Mouse (Mus musculus): ENCODE results near the gene Rap1gap2. TPM values are rescaled to one million over a fixed set of nuclear protein-coding genes. Genes with fewer than 3 reads are reported as not detected.

The Rap1gap2 gene
- total and polyA plus RNA-seq, 3 experiments = 55.4 to 79.8 (median 76.6) TPM

DNA sequence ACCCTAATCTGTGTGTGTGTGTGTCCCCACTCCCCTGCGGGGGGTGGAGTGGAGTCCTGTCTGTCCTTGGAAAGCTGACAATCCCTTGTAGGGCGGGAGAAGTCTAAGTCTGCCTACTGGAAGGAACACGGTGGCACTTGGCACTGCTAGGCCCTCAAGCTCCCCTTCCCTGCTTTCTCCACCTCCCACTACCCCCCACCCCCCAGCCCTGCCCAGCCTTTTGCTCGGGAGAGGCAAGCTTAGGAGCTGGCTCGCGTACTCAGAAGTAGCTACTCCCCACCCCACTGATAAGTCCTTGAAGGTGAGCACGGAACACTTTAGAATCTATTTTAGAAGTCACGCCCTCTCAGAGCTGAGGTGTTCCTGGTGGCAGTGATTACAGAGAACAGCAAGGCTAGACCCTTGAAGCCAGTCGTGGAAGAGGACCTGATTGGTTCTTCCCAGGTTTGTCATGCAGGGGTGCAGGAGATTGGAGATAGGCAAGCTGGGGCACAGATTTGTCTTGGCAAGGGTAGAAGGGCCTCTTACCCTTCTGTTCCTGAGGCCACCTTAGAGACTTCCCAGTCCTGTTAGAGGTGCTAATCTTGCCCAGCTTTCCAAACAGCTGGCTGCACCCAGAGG lies 28.2 kb upstream of the Rap1gap2 start:
- Histone ChIP-seq H3K4me3 (replicated peaks in 1 of 3; ENCODE audit: low read depth in 2 of 3, low read length in 2 of 3, poor library complexity in 1 of 3) (peak overlapping the region; percentile 39 to 64 (median 45)), H3K9me3 (replicated peaks; ENCODE audit: low read length) (no peaks in the 10 kb centered on the region), H3K9ac (ENCODE audit: insufficient read depth, low read depth) (no peak overlapping the region; the same call in 1 of the 2 replicates), H3K4me2 (ENCODE audit: insufficient read depth, low read depth, poor library complexity, severe bottlenecking) (peak overlapping the region; percentile 79), H3K4me1 (ENCODE audit: control insufficient read depth in 1 of 2, insufficient read depth in 2 of 2) (peaks cover 10 to 28% of the 10 kb centered on the region in 2 experiments), H3K27me3 (replicated peaks) (peaks cover 65% of the 10 kb centered on the region), H3K79me2 (replicated peaks; ENCODE audit: control insufficient read depth, extremely low read depth, insufficient read depth, poor library complexity, severe bottlenecking) (no peaks in the 10 kb centered on the region), H3K36me3 (replicated peaks in 1 of 2; ENCODE audit: control insufficient read depth in 1 of 2, insufficient read depth in 1 of 2, low read length in 1 of 2) (no peaks in the 10 kb centered on the region), H3K27ac (ENCODE audit: insufficient read depth, low read depth) (no peak overlapping the region)
- no peak for DNase-seq (ENCODE audit: extremely low read depth)
- dilution Hi-C loops (cut with MboI; ENCODE audit: extremely low pct_ligation_motif_present, extremely low pct_unique_long_range_greater_than_20kb, low sequenced_read_pairs) = no loop called here
- TF ChIP-seq GABPA (IDR thresholded peaks at IDR 0.05; ENCODE audit: insufficient replicate concordance, low read depth, low read length) = no peak
- TF ChIP-seq ELF1 (IDR thresholded peaks at IDR 0.05; ENCODE audit: low read depth, low read length) = no peak
- no peak for TF ChIP-seq UBTF (IDR thresholded peaks at IDR 0.05; ENCODE audit: low read depth, low read length)
- no peak for TF ChIP-seq USF1 (IDR thresholded peaks at IDR 0.05; ENCODE audit: low read depth, low read length)
- TF ChIP-seq SMC3 (IDR thresholded peaks at IDR 0.05; ENCODE audit: low read depth, low read length) = no peak
- in situ Hi-C loops (cut with MboI; ENCODE audit: low pct_ligation_motif_present, low pct_unique_long_range_greater_than_20kb, low sequenced_read_pairs) = loop anchor here (25.0 kb wide), 1 partner anchor 523 kb away; the partner anchor contains the start of gene Hic1

DNA sequence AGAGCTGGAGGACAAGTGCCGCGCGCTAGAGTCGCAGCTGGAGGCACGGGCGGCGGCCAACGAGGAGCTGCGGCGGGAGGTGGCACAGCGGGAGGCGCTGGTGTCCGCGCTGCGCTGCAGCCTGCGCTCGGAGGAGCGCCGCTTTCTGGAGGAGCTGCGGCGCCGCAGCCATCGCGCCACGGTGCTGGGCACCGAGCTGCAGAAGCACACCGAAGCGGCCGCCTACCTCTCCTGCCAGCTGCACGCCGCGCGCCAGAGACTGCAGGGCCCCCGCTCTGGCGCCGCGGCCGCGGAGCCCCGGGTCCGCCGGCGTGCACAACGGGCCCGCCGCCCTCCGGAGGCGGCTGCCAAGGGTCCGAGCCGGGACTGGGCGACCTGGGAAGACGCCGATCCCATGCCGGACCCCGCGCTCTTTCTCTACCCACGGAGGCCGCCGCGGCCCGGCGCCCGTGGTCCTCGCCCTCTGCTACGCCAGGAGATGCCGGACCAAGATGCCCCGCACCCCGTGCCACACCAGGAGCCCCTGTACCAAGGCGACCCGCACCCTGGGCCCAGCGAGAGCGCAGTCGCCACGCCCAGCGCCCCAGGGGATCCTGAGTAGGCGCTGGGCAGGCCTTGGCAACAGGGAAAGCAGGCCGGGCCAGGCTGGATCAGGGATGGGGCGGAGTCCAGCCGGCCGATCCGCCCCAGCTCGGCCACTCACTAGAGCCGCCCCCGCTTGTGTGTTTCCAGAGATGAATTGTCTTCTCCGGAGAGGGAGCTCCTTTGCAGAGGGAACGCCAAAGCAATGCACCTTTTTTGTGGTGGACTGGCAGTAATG lies 27.5 kb upstream of the Rap1gap2 start:
- Histone ChIP-seq H3K9ac (ENCODE audit: insufficient read depth, low read depth) (peak overlapping the region; percentile 36; the same call in 1 of the 2 replicates), H3K36me3 (replicated peaks in 1 of 2; ENCODE audit: control insufficient read depth in 1 of 2, insufficient read depth in 1 of 2, low read length in 1 of 2) (no peaks in the 10 kb centered on the region), H3K79me2 (replicated peaks; ENCODE audit: control insufficient read depth, extremely low read depth, insufficient read depth, poor library complexity, severe bottlenecking) (no peaks in the 10 kb centered on the region), H3K4me2 (ENCODE audit: insufficient read depth, low read depth, poor library complexity, severe bottlenecking) (peak overlapping the region; percentile 79), H3K9me3 (replicated peaks; ENCODE audit: low read length) (no peaks in the 10 kb centered on the region), H3K27me3 (replicated peaks) (peaks cover 68% of the 10 kb centered on the region), H3K27ac (ENCODE audit: insufficient read depth, low read depth) (no peak overlapping the region), H3K4me3 (replicated peaks in 1 of 3; ENCODE audit: low read depth in 2 of 3, low read length in 2 of 3, poor library complexity in 1 of 3) (peak overlapping the region; percentile 39 to 64 (median 45)), H3K4me1 (ENCODE audit: control insufficient read depth in 1 of 2, insufficient read depth in 2 of 2) (peaks cover 10 to 28% of the 10 kb centered on the region in 2 experiments)
- TF ChIP-seq MAZ (IDR thresholded peaks at IDR 0.05; ENCODE audit: low read depth, low read length) (no peak), SIN3A (IDR thresholded peaks at IDR 0.05; ENCODE audit: low read length) (peak; percentile 52), PAX5 (IDR thresholded peaks at IDR 0.05; ENCODE audit: low read length) (no peak), GABPA (IDR thresholded peaks at IDR 0.05; ENCODE audit: insufficient replicate concordance, low read depth, low read length) (no peak), TBP (conservative IDR thresholded peaks at IDR 0.05; ENCODE audit: low read depth, low read length) (0 out of 2 replicates have a peak, but pooled peaks have one; percentile 17), ZC3H11A (IDR thresholded peaks at IDR 0.05; ENCODE audit: low read depth, low read length) (no peak), MAX (IDR thresholded peaks at IDR 0.05; ENCODE audit: low read length) (peak; percentile 60; the same call in 1 of the 2 replicates), CTCF (conservative IDR thresholded peaks at IDR 0.05 in 1 of 2, IDR thresholded peaks at IDR 0.05 in 1 of 2; ENCODE audit: low read depth in 2 of 2, low read length in 2 of 2) (peak in 1 of 2 experiments; percentile 86; a peak in 2 of 4 replicates), UBTF (IDR thresholded peaks at IDR 0.05; ENCODE audit: low read depth, low read length) (peak; percentile 99), IRF4 (IDR thresholded peaks at IDR 0.05; ENCODE audit: low read depth, low read length) (peak; percentile 68), BHLHE40 (IDR thresholded peaks at IDR 0.05; ENCODE audit: low read depth, low read length) (peak; percentile 53; the same call in 1 of the 2 replicates), RAD21 (IDR thresholded peaks at IDR 0.05; ENCODE audit: low read depth, low read length) (peak; percentile 43), E2F4 (IDR thresholded peaks at IDR 0.05; ENCODE audit: insufficient replicate concordance, low read depth, low read length) (no peak), MXI1 (IDR thresholded peaks at IDR 0.05; ENCODE audit: low read depth, low read length) (peak; percentile 56), ELF1 (IDR thresholded peaks at IDR 0.05; ENCODE audit: low read depth, low read length) (peak; percentile 41), SMC3 (IDR thresholded peaks at IDR 0.05; ENCODE audit: low read depth, low read length) (peak; percentile 69), NRF1 (IDR thresholded peaks at IDR 0.05; ENCODE audit: low read depth, low read length) (peak; percentile 67), ZMIZ1 (IDR thresholded peaks at IDR 0.05; ENCODE audit: low read depth, low read length) (no peak), USF1 (IDR thresholded peaks at IDR 0.05; ENCODE audit: low read depth, low read length) (no peak), RCOR1 (conservative IDR thresholded peaks at IDR 0.05; ENCODE audit: low read depth, low read length) (no peak), TCF12 (IDR thresholded peaks at IDR 0.05; ENCODE audit: low read depth, low read length) (peak; percentile 59), NELFE (IDR thresholded peaks at IDR 0.05; ENCODE audit: low read depth, low read length) (peak; percentile 37; the same call in 1 of the 2 replicates)
- dilution Hi-C loops (cut with MboI; ENCODE audit: extremely low pct_ligation_motif_present, extremely low pct_unique_long_range_greater_than_20kb, low sequenced_read_pairs) (no loop called here), in situ Hi-C loops (cut with MboI; ENCODE audit: low pct_ligation_motif_present, low pct_unique_long_range_greater_than_20kb, low sequenced_read_pairs) (loop anchor here (25.0 kb wide), 1 partner anchor 524 kb away; the partner anchor contains the start of gene Hic1)
- peak; percentile 49 for DNase-seq (ENCODE audit: extremely low read depth)
